Mouse (Mus musculus): ENCODE results near the gene Dvl3.

Gene Dvl3

GRCm38 (mm10) chr16:20497980-20498676, 18.7 kb upstream of the Dvl3 start:
- no peak for DNase-seq (ENCODE audit: low spot score)

- peak; percentile 83 for DNase-seq (ENCODE audit: low spot score)
Observed at GRCm38 (mm10) chr16:20498677-20499475, 17.9 kb upstream of the Dvl3 start, which contains the start of gene Eif2b5. Eif2b5 (plus strand) TSS chr16:20498817.

- no peak for DNase-seq (ENCODE audit: low spot score)
Observed at GRCm38 (mm10) chr16:20506000-20506399, 10.8 kb upstream of the Dvl3 start.

GRCm38 (mm10) chr16:20509349-20509748, 7.4 kb upstream of the Dvl3 start:
- no peak for DNase-seq (ENCODE audit: low spot score)

GRCm38 (mm10) chr16:20511277-20511847, 5.4 kb upstream of the Dvl3 start:
- no peak for DNase-seq (ENCODE audit: low spot score)

GRCm38 (mm10) chr16:20516032-20516431, 750 bp upstream of the Dvl3 start:
- no peak for DNase-seq (ENCODE audit: low spot score)

GRCm38 (mm10) chr16:20517216-20517615, 434 bp downstream of the Dvl3 start:
- no peak for DNase-seq (ENCODE audit: low spot score)

- DNase-seq (ENCODE audit: low spot score) = no peak
Observed at GRCm38 (mm10) chr16:20517701-20518374, 1.1 kb downstream of the Dvl3 start.

- DNase-seq (ENCODE audit: low spot score) = no peak
Observed at GRCm38 (mm10) chr16:20523886-20524285, 7.1 kb downstream of the Dvl3 start.

- DNase-seq (ENCODE audit: low spot score) = no peak
Observed at GRCm38 (mm10) chr16:20528779-20529178, 12.0 kb downstream of the Dvl3 start.

GRCm38 (mm10) chr16:20529375-20529774, 12.6 kb downstream of the Dvl3 start:
- no peak for DNase-seq (ENCODE audit: low spot score)

- no peak for DNase-seq (ENCODE audit: low spot score)
Observed at GRCm38 (mm10) chr16:20530941-20531340, 14.2 kb downstream of the Dvl3 start.

- DNase-seq (ENCODE audit: low spot score) = no peak
Observed at GRCm38 (mm10) chr16:20534617-20535295, 18.0 kb downstream of the Dvl3 start.

GRCm38 (mm10) chr16:20535296-20536080, 18.7 kb downstream of the Dvl3 start, which contains the start of gene Ap2m1:
Ap2m1 (plus strand) TSS chr16:20535478.
- peak; percentile 81 for DNase-seq (ENCODE audit: low spot score)

GRCm38 (mm10) chr16:20536081-20536665, 19.4 kb downstream of the Dvl3 start:
- no peak for DNase-seq (ENCODE audit: low spot score)

GRCm38 (mm10) chr16:20537071-20537471, 20.3 kb downstream of the Dvl3 start:
- no peak for DNase-seq (ENCODE audit: low spot score)

GRCm38 (mm10) chr16:20537601-20538320, 21.0 kb downstream of the Dvl3 start:
- no peak for DNase-seq (ENCODE audit: low spot score)

- no peak for DNase-seq (ENCODE audit: low spot score)
Observed at GRCm38 (mm10) chr16:20539649-20540048, 22.9 kb downstream of the Dvl3 start.

- DNase-seq (ENCODE audit: low spot score) = no peak
Observed at GRCm38 (mm10) chr16:20540438-20540837, 23.7 kb downstream of the Dvl3 start.

GRCm38 (mm10) chr16:20545696-20546095, 28.9 kb downstream of the Dvl3 start:
- no peak for DNase-seq (ENCODE audit: low spot score)

All from ovary, postnatal 14 days (tissue).